Mouse (Mus musculus): ENCODE measurements at regions not wholly inside any gene's neighbourhood (a gene's known extent, or its start where the extent isn't known, plus 50 kb on each side); places are given as distances from the start of the nearest gene placed in this dataset.

GRCm38 (mm10) chr10:23477104-23477503 lies 126.5 kb upstream of the Eya4 start:
- DNase-seq = no peak

GRCm38 (mm10) chr10:23450997-23451396 lies 100.4 kb upstream of the Eya4 start:
- no peak for DNase-seq

GRCm38 (mm10) chr10:23450647-23450979 lies 100.0 kb upstream of the Eya4 start:
- DNase-seq = no peak

GRCm38 (mm10) chr10:23449860-23450646 lies 99.5 kb upstream of the Eya4 start:
- no peak for DNase-seq

- peak; percentile 1 for DNase-seq
Observed at GRCm38 (mm10) chr10:23448976-23449859, 98.6 kb upstream of the Eya4 start.

GRCm38 (mm10) chr10:23430376-23430775 lies 79.8 kb upstream of the Eya4 start:
- no peak for DNase-seq

- DNase-seq = no peak
Observed at GRCm38 (mm10) chr10:23413794-23414518, 63.4 kb upstream of the Eya4 start.

GRCm38 (mm10) chr10:23403351-23403938 lies 52.9 kb upstream of the Eya4 start:
- peak; percentile 60 for DNase-seq

Data from kidney, postnatal 14 days (tissue).